Mouse (Mus musculus) brain, adult 10 weeks (tissue): ENCODE measurements around the gene Trappc12. TPM values are rescaled to one million over a fixed set of nuclear protein-coding genes. Genes with fewer than 3 reads are reported as not detected.

Source experiments
- polyA plus RNA-seq: library from polyadenylated mRNA; stranded (reverse); fragments of 350-450 nt; fragmentation: Illumina TruSeq; extraction: RNeasy Lipid Tissue Mini Kit (QIAGEN cat#74804); gene quantifications from one replicate; pipeline ENCODE4 v1.2.3, GENCODE M21; 2015; ENCODE audit warnings: low read depth, low replicate concordance

Trappc12 gene
- polyA plus RNA-seq = 49.4 TPM

DNA sequence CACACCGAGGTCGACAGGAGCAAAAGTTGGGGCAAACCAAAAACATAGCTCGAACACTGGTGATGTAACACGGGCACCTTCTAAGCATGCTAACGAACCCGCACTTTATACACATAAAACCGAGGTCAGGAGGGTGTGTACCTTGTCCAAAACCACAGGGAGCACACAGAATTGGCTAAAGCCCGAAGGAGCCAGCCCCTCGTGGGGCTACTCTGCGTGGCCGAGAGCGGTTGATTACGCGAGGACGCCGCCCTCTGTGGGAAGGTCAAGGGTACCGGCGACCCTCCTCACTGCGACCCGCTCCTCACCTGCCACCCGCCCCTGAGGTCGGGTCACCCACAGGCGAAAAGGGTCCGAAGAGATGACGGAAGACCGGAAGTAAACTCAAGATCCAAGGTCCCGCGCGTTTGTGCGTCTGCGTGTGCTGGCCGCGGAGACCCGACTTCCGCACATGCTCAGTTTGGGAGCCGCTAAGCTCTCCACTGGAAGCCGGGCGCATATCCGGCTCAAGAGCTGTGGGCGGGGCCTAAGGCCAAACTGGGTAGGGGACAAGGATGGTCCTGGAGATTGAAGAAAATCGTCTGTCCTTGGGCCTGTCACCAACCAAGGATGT is at the start of gene Trappc12:
Gene Trappc12, minus strand, starts transcription at position 452 of the 613 bp plus-strand sequence.

DNA sequence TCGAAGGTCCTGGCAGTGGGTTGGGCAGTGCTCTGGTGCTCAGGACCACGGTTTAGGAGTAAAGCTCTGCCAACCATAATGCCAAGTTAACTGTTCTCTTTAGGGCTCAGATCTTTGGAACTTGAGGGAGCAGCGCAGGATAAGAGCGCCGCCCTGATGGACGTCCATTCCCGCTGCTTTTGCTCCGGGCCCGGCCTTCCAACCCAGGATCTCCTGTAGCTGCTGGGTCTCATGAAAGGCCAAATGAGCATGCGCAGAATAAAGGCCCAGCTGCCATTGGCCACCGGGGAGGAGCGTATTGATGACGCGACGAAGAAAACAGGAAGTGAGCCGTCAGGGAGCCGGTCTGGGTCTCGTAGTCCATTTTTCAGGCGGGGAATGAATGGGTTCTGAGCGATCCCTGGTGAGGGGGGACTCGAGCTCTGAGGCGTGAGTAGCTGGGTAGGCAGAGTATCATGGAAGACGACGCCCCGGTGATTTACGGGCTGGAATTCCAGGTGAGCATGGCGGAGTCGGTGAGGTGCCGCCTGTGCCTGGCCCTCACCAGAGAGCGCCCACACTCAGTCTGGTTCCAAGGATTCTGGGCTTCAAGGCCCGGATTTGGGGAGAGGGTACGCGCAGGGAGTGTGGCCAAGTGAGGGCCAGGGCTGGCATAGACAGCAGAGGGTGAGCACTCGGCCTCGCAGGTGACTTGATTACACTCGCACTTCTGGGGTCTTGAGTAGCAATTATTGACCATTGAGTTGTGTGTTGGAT is 1.4 kb upstream of the Trappc12 start, which contains the start of gene Eipr1:
Gene Eipr1, plus strand, starts transcription at position 296 of the 756 bp plus-strand sequence.

DNA sequence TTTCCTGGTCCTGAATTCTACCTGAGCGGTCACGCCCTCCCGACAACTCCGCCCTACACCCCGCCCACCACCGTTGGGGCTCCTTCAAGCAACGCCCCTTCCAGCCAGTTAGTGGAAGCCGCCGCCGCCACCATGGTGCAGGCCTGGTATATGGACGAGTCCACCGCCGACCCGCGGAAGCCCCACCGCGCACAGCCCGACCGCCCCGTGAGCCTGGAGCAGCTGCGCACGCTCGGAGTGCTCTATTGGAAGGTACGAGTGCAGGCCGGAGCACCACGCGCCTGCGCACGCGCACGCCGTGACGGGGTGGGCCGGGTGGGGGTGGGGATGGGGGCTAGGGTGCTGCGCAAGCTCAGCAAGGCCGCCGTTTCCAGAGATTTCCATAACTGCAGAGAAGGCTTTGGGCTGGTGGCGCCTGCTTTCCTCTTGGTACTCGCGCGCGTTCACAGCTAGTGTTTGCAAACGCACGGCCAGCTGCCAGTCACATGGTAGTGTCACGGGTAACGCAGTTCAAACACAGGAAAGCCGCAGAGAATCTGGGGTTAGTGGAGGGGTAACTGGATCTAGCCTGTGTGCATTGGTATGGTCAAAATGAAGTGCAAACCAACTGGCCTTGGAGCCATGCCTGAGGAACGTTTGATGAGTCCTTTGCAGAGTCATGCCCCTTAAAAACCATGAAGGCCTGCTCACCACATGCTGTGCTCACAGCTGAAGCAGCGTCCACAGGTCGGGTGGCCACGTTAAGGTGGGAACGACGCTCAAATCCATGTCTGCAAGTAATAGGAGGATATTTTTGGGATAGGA is 74.9 kb downstream of the Trappc12 start, which contains the start of gene Adi1:
Gene Adi1, plus strand, starts transcription at position 111 of the 804 bp plus-strand sequence.

DNA sequence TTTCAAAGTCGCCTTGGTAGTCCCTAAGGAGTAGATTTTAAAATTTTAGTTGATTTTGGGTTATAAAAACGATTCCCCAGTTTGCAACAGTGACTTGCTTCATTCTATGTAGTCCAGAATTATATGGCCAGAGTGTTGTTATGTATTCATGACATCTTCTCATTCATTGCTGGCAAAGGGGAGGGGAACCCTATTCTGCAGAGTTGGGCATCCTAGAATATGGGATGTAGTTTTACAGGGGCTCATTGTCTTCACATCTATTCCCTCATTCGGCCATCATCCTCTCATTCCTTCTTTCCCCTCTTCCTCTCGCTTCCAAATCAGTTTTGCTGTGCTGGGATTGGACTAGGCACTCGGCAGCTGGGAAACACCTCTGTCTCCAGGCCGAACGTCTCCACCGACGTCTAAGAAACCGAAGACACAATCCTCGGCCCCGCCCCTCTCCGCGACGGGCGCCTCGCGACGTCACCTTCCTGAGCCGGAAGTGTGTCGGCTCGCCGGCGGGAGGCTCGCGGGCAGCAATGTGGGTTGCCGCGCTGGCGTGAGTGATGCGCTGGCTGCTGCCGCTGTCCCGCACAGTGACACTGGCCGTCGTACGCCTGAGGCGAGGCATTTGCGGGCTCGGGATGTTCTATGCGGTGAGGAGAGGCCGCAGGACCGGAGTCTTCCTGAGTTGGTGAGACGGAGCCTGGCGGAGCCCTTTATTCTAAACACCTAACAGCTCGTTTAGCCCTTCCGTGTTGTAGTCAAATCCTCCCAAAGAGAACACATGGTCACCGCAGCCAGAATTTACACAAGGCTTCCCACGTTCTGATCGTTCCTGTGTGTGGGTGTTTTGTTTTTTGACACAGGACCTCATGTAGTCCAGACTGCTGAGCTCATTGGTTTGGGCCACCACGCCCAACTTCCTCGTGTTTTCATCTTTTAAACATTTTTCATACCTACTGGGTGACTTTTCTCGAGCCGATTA is 100.8 kb downstream of the Trappc12 start, which contains the start of gene Rnaseh1:
Gene Rnaseh1, plus strand, starts transcription at position 462 of the 970 bp plus-strand sequence.

Other genes with a start within 250 kb of the Trappc12 start
- not detected for gene Dcdc2c, start 198.1 kb downstream of the Trappc12 start, polyA plus RNA-seq
- gene Allc, start 167.9 kb downstream of the Trappc12 start, polyA plus RNA-seq = 0.33 TPM
- 0.97 TPM for gene Colec11, start 127.1 kb downstream of the Trappc12 start, polyA plus RNA-seq
- 802 TPM for gene Rps7, start 114.5 kb downstream of the Trappc12 start, polyA plus RNA-seq
- gene Rnaseh1, start 100.9 kb downstream of the Trappc12 start, polyA plus RNA-seq = 12.5 TPM
- 58.9 TPM for gene Adi1, start 75.2 kb downstream of the Trappc12 start, polyA plus RNA-seq
- 59.2 TPM for gene Eipr1, start 1.3 kb upstream of the Trappc12 start, polyA plus RNA-seq